Mouse (Mus musculus): ENCODE measurements at regions not wholly inside any gene's neighbourhood (a gene's known extent, or its start where the extent isn't known, plus 50 kb on each side); places are given as distances from the start of the nearest gene placed in this dataset.

- no peaks in the 10 kb centered on the region for H3K9me3 ChIP-seq (ENCODE audit: control insufficient read depth, low read length)
- ATAC-seq (ENCODE audit: low FRiP score) (no peak), DNase-seq (ENCODE audit: low spot score, missing footprints) (no peak)
- 56% methylated on average over 5 of the region's 5 CpGs for WGBS
- H3K27me3 ChIP-seq (ENCODE audit: control insufficient read depth, insufficient read depth, low read length), result no peaks in the 10 kb centered on the region
- no peak overlapping the region for H3K4me2 ChIP-seq
- no peak overlapping the region for H3K9ac ChIP-seq (ENCODE audit: low read length)
- H3K4me3 ChIP-seq (ENCODE audit: low read depth, low read length), result no peak overlapping the region
- no peak overlapping the region for H3K27ac ChIP-seq (ENCODE audit: low read depth, low read length)
- no peaks in the 10 kb centered on the region for H3K4me1 ChIP-seq (ENCODE audit: control insufficient read depth, insufficient read depth, low read length)
- H3K36me3 ChIP-seq (ENCODE audit: control insufficient read depth, insufficient read depth, low read length), result no peaks in the 10 kb centered on the region
Observed at GRCm38 (mm10) chr1:144978167-144978566, 202.9 kb upstream of the Rgs18 start.

GRCm38 (mm10) chr1:144965736-144966135, 190.5 kb upstream of the Rgs18 start:
- Histone ChIP-seq H3K36me3 (ENCODE audit: control insufficient read depth, insufficient read depth, low read length) (no peaks in the 10 kb centered on the region), H3K4me3 (ENCODE audit: low read depth, low read length) (no peak overlapping the region), H3K27ac (ENCODE audit: low read depth, low read length) (no peak overlapping the region), H3K27me3 (ENCODE audit: control insufficient read depth, insufficient read depth, low read length) (no peaks in the 10 kb centered on the region), H3K4me2 (no peak overlapping the region), H3K9ac (ENCODE audit: low read length) (no peak overlapping the region), H3K9me3 (ENCODE audit: control insufficient read depth, low read length) (no peaks in the 10 kb centered on the region), H3K4me1 (ENCODE audit: control insufficient read depth, insufficient read depth, low read length) (no peaks in the 10 kb centered on the region)
- ATAC-seq (ENCODE audit: low FRiP score) (no peak), DNase-seq (ENCODE audit: low spot score, missing footprints) (no peak)
- WGBS, result 75% methylated on average over 3 of the region's 3 CpGs

GRCm38 (mm10) chr1:144939006-144939405, 163.8 kb upstream of the Rgs18 start:
- Histone ChIP-seq H3K36me3 (ENCODE audit: control insufficient read depth, insufficient read depth, low read length) (no peaks in the 10 kb centered on the region), H3K4me1 (ENCODE audit: control insufficient read depth, insufficient read depth, low read length) (no peaks in the 10 kb centered on the region), H3K27me3 (ENCODE audit: control insufficient read depth, insufficient read depth, low read length) (no peaks in the 10 kb centered on the region), H3K4me2 (no peak overlapping the region), H3K27ac (ENCODE audit: low read depth, low read length) (no peak overlapping the region), H3K9me3 (ENCODE audit: control insufficient read depth, low read length) (no peaks in the 10 kb centered on the region), H3K9ac (ENCODE audit: low read length) (no peak overlapping the region), H3K4me3 (ENCODE audit: low read depth, low read length) (no peak overlapping the region)
- DNase-seq (ENCODE audit: low spot score, missing footprints) (no peak), ATAC-seq (ENCODE audit: low FRiP score) (no peak)
- WGBS, result 80% methylated on average over 3 of the region's 3 CpGs

- 89% methylated on average over 2 of the region's 2 CpGs for WGBS
- no peaks in the 10 kb centered on the region for H3K36me3 ChIP-seq (ENCODE audit: control insufficient read depth, insufficient read depth, low read length)
- H3K4me3 ChIP-seq (ENCODE audit: low read depth, low read length), result no peak overlapping the region
- no peaks in the 10 kb centered on the region; the same call in 1 of the 2 replicates for H3K9me3 ChIP-seq (ENCODE audit: control insufficient read depth, low read length)
- DNase-seq (ENCODE audit: low spot score, missing footprints), result no peak
- no peak overlapping the region for H3K9ac ChIP-seq (ENCODE audit: low read length)
- H3K27ac ChIP-seq (ENCODE audit: low read depth, low read length), result no peak overlapping the region
- no peak for ATAC-seq (ENCODE audit: low FRiP score)
- no peaks in the 10 kb centered on the region for H3K27me3 ChIP-seq (ENCODE audit: control insufficient read depth, insufficient read depth, low read length)
- no peak overlapping the region for H3K4me2 ChIP-seq
- H3K4me1 ChIP-seq (ENCODE audit: control insufficient read depth, insufficient read depth, low read length), result no peaks in the 10 kb centered on the region
Observed at GRCm38 (mm10) chr1:144926136-144926535, 150.9 kb upstream of the Rgs18 start.

GRCm38 (mm10) chr1:144916568-144916967, 141.3 kb upstream of the Rgs18 start:
- DNase-seq (ENCODE audit: low spot score, missing footprints), result no peak
- Histone ChIP-seq H3K9me3 (ENCODE audit: control insufficient read depth, low read length) (no peaks in the 10 kb centered on the region), H3K27ac (ENCODE audit: low read depth, low read length) (no peak overlapping the region), H3K36me3 (ENCODE audit: control insufficient read depth, insufficient read depth, low read length) (no peaks in the 10 kb centered on the region), H3K4me3 (ENCODE audit: low read depth, low read length) (no peak overlapping the region), H3K27me3 (ENCODE audit: control insufficient read depth, insufficient read depth, low read length) (no peaks in the 10 kb centered on the region), H3K9ac (ENCODE audit: low read length) (no peak overlapping the region), H3K4me1 (ENCODE audit: control insufficient read depth, insufficient read depth, low read length) (no peaks in the 10 kb centered on the region), H3K4me2 (no peak overlapping the region)
- WGBS, result 96% methylated on average over 5 of the region's 5 CpGs
- no peak for ATAC-seq (ENCODE audit: low FRiP score)

GRCm38 (mm10) chr1:144902987-144903386, 127.8 kb upstream of the Rgs18 start:
- Histone ChIP-seq H3K9ac (ENCODE audit: low read length) (no peak overlapping the region), H3K27ac (ENCODE audit: low read depth, low read length) (no peak overlapping the region), H3K9me3 (ENCODE audit: control insufficient read depth, low read length) (no peaks in the 10 kb centered on the region), H3K36me3 (ENCODE audit: control insufficient read depth, insufficient read depth, low read length) (no peaks in the 10 kb centered on the region), H3K4me2 (no peak overlapping the region), H3K27me3 (ENCODE audit: control insufficient read depth, insufficient read depth, low read length) (no peaks in the 10 kb centered on the region), H3K4me1 (ENCODE audit: control insufficient read depth, insufficient read depth, low read length) (no peaks in the 10 kb centered on the region), H3K4me3 (ENCODE audit: low read depth, low read length) (no peak overlapping the region)
- ATAC-seq (ENCODE audit: low FRiP score) (no peak), DNase-seq (ENCODE audit: low spot score, missing footprints) (no peak)
- 81% methylated on average over 3 of the region's 3 CpGs for WGBS

- Histone ChIP-seq H3K9ac (ENCODE audit: low read length) (no peak overlapping the region), H3K27ac (ENCODE audit: low read depth, low read length) (no peak overlapping the region), H3K4me1 (ENCODE audit: control insufficient read depth, insufficient read depth, low read length) (no peaks in the 10 kb centered on the region), H3K4me2 (no peak overlapping the region), H3K4me3 (ENCODE audit: low read depth, low read length) (no peak overlapping the region), H3K27me3 (ENCODE audit: control insufficient read depth, insufficient read depth, low read length) (no peaks in the 10 kb centered on the region), H3K36me3 (ENCODE audit: control insufficient read depth, insufficient read depth, low read length) (no peaks in the 10 kb centered on the region), H3K9me3 (ENCODE audit: control insufficient read depth, low read length) (no peaks in the 10 kb centered on the region)
- ATAC-seq (ENCODE audit: low FRiP score), result no peak
- no peak for DNase-seq (ENCODE audit: low spot score, missing footprints)
- WGBS, result 85% methylated on average over 2 of the region's 2 CpGs
Observed at GRCm38 (mm10) chr1:144883633-144884032, 108.4 kb upstream of the Rgs18 start.

- DNase-seq (ENCODE audit: low spot score, missing footprints) (no peak), ATAC-seq (ENCODE audit: low FRiP score) (no peak)
- Histone ChIP-seq H3K4me1 (ENCODE audit: control insufficient read depth, insufficient read depth, low read length) (no peaks in the 10 kb centered on the region), H3K27me3 (ENCODE audit: control insufficient read depth, insufficient read depth, low read length) (no peaks in the 10 kb centered on the region), H3K4me2 (no peak overlapping the region), H3K9ac (ENCODE audit: low read length) (no peak overlapping the region), H3K9me3 (ENCODE audit: control insufficient read depth, low read length) (no peaks in the 10 kb centered on the region), H3K27ac (ENCODE audit: low read depth, low read length) (no peak overlapping the region), H3K4me3 (ENCODE audit: low read depth, low read length) (no peak overlapping the region), H3K36me3 (ENCODE audit: control insufficient read depth, insufficient read depth, low read length) (no peaks in the 10 kb centered on the region)
- 83% methylated on average over 1 of the region's 1 CpGs for WGBS
Observed at GRCm38 (mm10) chr1:144862133-144862532, 86.9 kb upstream of the Rgs18 start.

All from midbrain, embryonic 11.5 days (tissue).